Mouse (Mus musculus) MEL (cell line): ENCODE measurements around the gene Nr2f2. TPM values are rescaled to one million over a fixed set of nuclear protein-coding genes. Genes with fewer than 3 reads are reported as not detected.

Source experiments
- DNase-seq: peaks from one replicate; pipeline ENCODE4 v3.0.0; 2011; ENCODE audit warnings: low read depth, low spot score
- H3K27ac ChIP-seq: 2 replicates; pipeline ENCODE4 v1.5.1; 2012; ENCODE audit warnings: low read depth, mild to moderate bottlenecking, control low read depth, low read length, moderate library complexity; ENCODE audit not compliant: control insufficient read depth
- H3K27me3 ChIP-seq, 2 experiments: fragments of 150-350 bp in 1 of 2; sonication (generic) in 1 of 2; 2 replicates each; pipeline ENCODE4 v1.6.1; 2012; ENCODE audit warnings: low read length in 2 of 2, mild to moderate bottlenecking in 2 of 2, improper control_type of control experiment in 1 of 2, moderate library complexity in 1 of 2; ENCODE audit not compliant: insufficient read depth in 2 of 2, control insufficient read depth in 1 of 2
- H3K36me3 ChIP-seq, 2 experiments: 2 replicates each; pipeline ENCODE4 v1.6.1; 2012 to 2014; ENCODE audit warnings: low read length in 2 of 2, improper control_type of control experiment in 1 of 2, inconsistent platforms in 1 of 2, mild to moderate bottlenecking in 1 of 2; ENCODE audit not compliant: insufficient read depth in 2 of 2, control insufficient read depth in 1 of 2
- H3K4me1 ChIP-seq, 2 experiments: fragments of 150-350 bp in 1 of 2; sonication (generic) in 1 of 2; 2 replicates each; pipeline ENCODE4 v1.6.1; 2012; ENCODE audit warnings: low read length in 2 of 2, improper control_type of control experiment in 1 of 2, mild to moderate bottlenecking in 1 of 2; ENCODE audit not compliant: insufficient read depth in 2 of 2, control insufficient read depth in 1 of 2
- H3K4me3 ChIP-seq, 2 experiments: fragments of 150-350 bp in 1 of 2; sonication (generic) in 1 of 2; 2 replicates each; pipeline ENCODE4 v1.5.1; 2012; ENCODE audit warnings: low read depth in 2 of 2, low read length in 2 of 2, mild to moderate bottlenecking in 2 of 2, moderate library complexity in 2 of 2, control low read depth in 1 of 2, improper control_type of control experiment in 1 of 2; ENCODE audit not compliant: control insufficient read depth in 1 of 2, insufficient read depth in 1 of 2
- H3K79me2 ChIP-seq: 2 replicates; pipeline ENCODE4 v1.6.1; 2012; ENCODE audit warnings: mild to moderate bottlenecking, low read length, moderate library complexity; ENCODE audit not compliant: control insufficient read depth, poor library complexity, insufficient read depth
- H3K9ac ChIP-seq: 2 replicates; pipeline ENCODE4 v1.6.1; 2012; ENCODE audit warnings: low read depth, mild to moderate bottlenecking, control low read depth, low read length, moderate library complexity; ENCODE audit not compliant: control insufficient read depth, poor library complexity, severe bottlenecking
- H3K9me3 ChIP-seq: fragments of 150-350 bp; sonication (generic); replicated peaks from 2 replicates; pipeline ENCODE4 v1.6.1; 2012; ENCODE audit warnings: mild to moderate bottlenecking, low read length, improper control_type of control experiment, moderate library complexity; ENCODE audit not compliant: insufficient read depth
- CHD2 ChIP-seq: IDR thresholded peaks from 2 replicates; pipeline ENCODE4 v1.6.1; 2011; ENCODE audit warnings: low read length, improper control_type of control experiment
- CTCF ChIP-seq, 3 experiments: IDR thresholded peaks in 2 of 3; conservative IDR thresholded peaks in 1 of 3; 2 replicates each; pipeline ENCODE4 v1.5.1; 2011 to 2012; ENCODE audit warnings: low read length in 3 of 3, low read depth in 2 of 3, mild to moderate bottlenecking in 2 of 3, improper control_type of control experiment in 1 of 3, inconsistent platforms in 1 of 3, mixed read lengths in 1 of 3, moderate library complexity in 1 of 3; ENCODE audit not compliant: control insufficient read depth in 1 of 3, insufficient read depth in 1 of 3, poor library complexity in 1 of 3, severe bottlenecking in 1 of 3
- ETS1 ChIP-seq: IDR thresholded peaks from 2 replicates; pipeline ENCODE4 v1.6.1; 2012; ENCODE audit warnings: low read depth, mild to moderate bottlenecking, inconsistent platforms, low read length, improper control_type of control experiment, moderate library complexity
- MAFK ChIP-seq: IDR thresholded peaks from 2 replicates; pipeline ENCODE4 v1.6.1; 2011; ENCODE audit warnings: low read depth, mild to moderate bottlenecking, low read length, improper control_type of control experiment, borderline replicate concordance
- MAX ChIP-seq: IDR thresholded peaks from 2 replicates; pipeline ENCODE4 v1.6.1; 2011; ENCODE audit warnings: low read length, improper control_type of control experiment
- MEF2A ChIP-seq: IDR thresholded peaks from 2 replicates; pipeline ENCODE4 v1.6.1; 2014; ENCODE audit warnings: low read depth, mild to moderate bottlenecking, inconsistent platforms, low read length, improper control_type of control experiment; ENCODE audit not compliant: poor library complexity, insufficient replicate concordance, severe bottlenecking; ENCODE audit errors: extremely low read depth
- MXI1 ChIP-seq: IDR thresholded peaks from 2 replicates; pipeline ENCODE4 v1.6.1; 2011; ENCODE audit warnings: mild to moderate bottlenecking, low read depth, low read length, improper control_type of control experiment
- MYC ChIP-seq: IDR thresholded peaks from 2 replicates; pipeline ENCODE4 v1.6.1; 2011; ENCODE audit warnings: low read depth, mild to moderate bottlenecking, low read length, improper control_type of control experiment, moderate library complexity
- POLR2A ChIP-seq, 2 experiments: IDR thresholded peaks; 2 replicates each; pipeline ENCODE4 v1.6.1; 2011 to 2012; ENCODE audit warnings: low read length in 2 of 2, mild to moderate bottlenecking in 2 of 2, control low read depth in 1 of 2, improper control_type of control experiment in 1 of 2, low read depth in 1 of 2, moderate library complexity in 1 of 2; ENCODE audit not compliant: control insufficient read depth in 1 of 2, insufficient read depth in 1 of 2, poor library complexity in 1 of 2
- POLR2AphosphoS5 ChIP-seq: IDR thresholded peaks from 2 replicates; pipeline ENCODE4 v1.6.1; 2012; ENCODE audit warnings: low read depth, borderline replicate concordance, mild to moderate bottlenecking, inconsistent platforms, low read length, moderate library complexity, mixed read lengths
- RCOR1 ChIP-seq: IDR thresholded peaks from 2 replicates; pipeline ENCODE4 v1.6.1; 2012; ENCODE audit warnings: low read depth, mild to moderate bottlenecking, inconsistent platforms, low read length, improper control_type of control experiment
- SIN3A ChIP-seq: IDR thresholded peaks from 2 replicates; pipeline ENCODE4 v1.6.1; 2012; ENCODE audit warnings: low read length, improper control_type of control experiment, inconsistent platforms
- TCF12 ChIP-seq: IDR thresholded peaks from 2 replicates; pipeline ENCODE4 v1.6.1; 2014; ENCODE audit warnings: low read depth, mild to moderate bottlenecking, inconsistent platforms, low read length, improper control_type of control experiment, moderate library complexity
- UBTF ChIP-seq: IDR thresholded peaks from 2 replicates; pipeline ENCODE4 v1.6.1; 2012; ENCODE audit warnings: low read depth, mild to moderate bottlenecking, inconsistent platforms, low read length, improper control_type of control experiment, moderate library complexity, borderline replicate concordance; ENCODE audit not compliant: insufficient read depth
- USF2 ChIP-seq, 2 experiments: IDR thresholded peaks; 2 replicates each; pipeline ENCODE4 v1.6.1; 2011 to 2012; ENCODE audit warnings: improper control_type of control experiment in 2 of 2, low read length in 2 of 2, borderline replicate concordance in 1 of 2, inconsistent platforms in 1 of 2, low read depth in 1 of 2, mild to moderate bottlenecking in 1 of 2; ENCODE audit not compliant: insufficient read depth in 1 of 2
- ZC3H11A ChIP-seq: IDR thresholded peaks from 2 replicates; pipeline ENCODE4 v1.6.1; 2012; ENCODE audit warnings: low read depth, mild to moderate bottlenecking, inconsistent platforms, low read length, improper control_type of control experiment
- ZNF384 ChIP-seq: IDR thresholded peaks from 2 replicates; pipeline ENCODE4 v1.6.1; 2012; ENCODE audit warnings: low read depth, mild to moderate bottlenecking, inconsistent platforms, low read length, improper control_type of control experiment
- polyA plus RNA-seq, 2 experiments: library from polyadenylated mRNA; stranded (reverse) in 1 of 2; unstranded in 1 of 2; fragments of >175 nt in 1 of 2; fragments of >200 nt in 1 of 2; gene quantifications; 2 replicates each; pipeline versions ENCODE4 v1.2.1 to v1.2.4; 2012; ENCODE audit warnings: low replicate concordance in 2 of 2, low read depth in 1 of 2; ENCODE audit not compliant: insufficient read length in 2 of 2, insufficient read depth in 1 of 2, missing spikeins in 1 of 2
- total RNA-seq: library from RNA; depleted of rRNA; stranded (reverse); fragments of 300-350 nt; gene quantifications from 2 replicates; pipeline ENCODE4 v1.2.3, GENCODE M21; 2012

Gene Nr2f2
- total and polyA plus RNA-seq, 3 experiments: not detected

DNA sequence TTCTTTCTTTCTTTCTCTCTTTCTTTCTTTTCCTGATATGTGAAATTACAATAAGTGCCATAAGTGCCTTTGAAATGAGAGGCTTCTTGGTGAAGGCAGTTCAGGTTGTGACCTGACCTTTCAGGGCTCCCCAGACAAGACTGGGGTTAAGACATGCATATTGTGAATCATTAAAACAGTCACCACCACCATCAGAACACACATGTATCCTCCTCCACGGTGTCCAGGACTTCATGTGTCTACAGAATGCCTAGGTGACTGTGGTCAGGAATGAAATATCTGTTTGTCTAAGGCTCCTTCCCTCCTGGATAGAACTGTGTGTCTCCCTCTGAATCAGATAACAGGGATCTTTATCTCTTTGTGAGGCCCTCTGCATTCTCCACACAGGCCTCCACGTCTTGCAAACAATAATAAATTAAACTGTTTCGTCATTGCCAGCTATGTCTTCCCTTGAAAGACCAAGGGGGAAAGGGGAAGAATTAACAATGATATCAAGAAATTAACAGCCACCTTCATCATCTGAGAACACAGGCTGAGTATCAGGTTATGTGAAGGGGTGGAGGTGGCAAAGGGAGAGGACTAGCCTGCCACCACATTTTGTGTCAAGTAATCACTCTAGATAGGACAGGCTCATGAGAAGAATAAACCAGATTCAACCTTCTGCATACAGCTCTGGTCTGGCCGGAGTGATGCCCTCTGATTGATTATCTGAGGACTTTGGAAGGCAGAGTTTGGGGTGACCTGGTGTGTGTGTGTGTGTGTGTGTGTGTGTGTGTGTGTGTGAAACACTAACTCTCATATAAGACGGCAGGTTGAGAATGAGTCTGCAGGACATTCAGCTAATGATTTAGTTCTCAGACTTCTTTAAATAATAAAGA is 10.6 kb downstream of the Nr2f2 start:
- no peaks in the 10 kb centered on the region for H3K27me3 ChIP-seq
- no peak overlapping the region for H3K9ac ChIP-seq
- no peak for TF ChIP-seq CHD2
- TF ChIP-seq POLR2AphosphoS5: no peak
- no peak for TF ChIP-seq MEF2A
- no peak for TF ChIP-seq CTCF (IDR thresholded peaks at IDR 0.05 in 2 of 3, conservative IDR thresholded peaks at IDR 0.05 in 1 of 3; ENCODE audit: control insufficient read depth in 1 of 3, insufficient read depth in 1 of 3, low read depth in 2 of 3, low read length in 3 of 3, poor library complexity in 1 of 3, severe bottlenecking in 1 of 3)
- no peak for TF ChIP-seq UBTF
- no peak for TF ChIP-seq ZNF384
- TF ChIP-seq USF2 (IDR thresholded peaks at IDR 0.05; ENCODE audit: borderline replicate concordance in 1 of 2, insufficient read depth in 1 of 2, low read depth in 1 of 2, low read length in 2 of 2): no peak
- no peak for TF ChIP-seq MAFK
- TF ChIP-seq MAX: no peak
- no peak for TF ChIP-seq MXI1
- TF ChIP-seq MYC: no peak
- TF ChIP-seq ETS1: no peak
- no peak for DNase-seq
- H3K27ac ChIP-seq: no peak overlapping the region
- H3K79me2 ChIP-seq: no peaks in the 10 kb centered on the region
- H3K36me3 ChIP-seq: no peaks in the 10 kb centered on the region
- H3K4me3 ChIP-seq: no peak overlapping the region
- H3K4me1 ChIP-seq: no peaks in the 10 kb centered on the region
- no peaks in the 10 kb centered on the region for H3K9me3 ChIP-seq

GRCm38 (mm10) chr7:70355357-70355620 is 11.2 kb downstream of the Nr2f2 start:
- no peak for DNase-seq
- no peaks in the 10 kb centered on the region for H3K9me3 ChIP-seq
- H3K36me3 ChIP-seq: no peaks in the 10 kb centered on the region
- H3K9ac ChIP-seq: no peak overlapping the region
- no peak overlapping the region for H3K4me3 ChIP-seq
- H3K79me2 ChIP-seq: no peaks in the 10 kb centered on the region
- no peaks in the 10 kb centered on the region for H3K27me3 ChIP-seq
- no peaks in the 10 kb centered on the region for H3K4me1 ChIP-seq
- H3K27ac ChIP-seq: no peak overlapping the region
- TF ChIP-seq TCF12: no peak
- TF ChIP-seq POLR2A (IDR thresholded peaks at IDR 0.05; ENCODE audit: control insufficient read depth in 1 of 2, insufficient read depth in 1 of 2, low read depth in 1 of 2, low read length in 2 of 2, poor library complexity in 1 of 2): no peak
- no peak for TF ChIP-seq MXI1
- no peak for TF ChIP-seq POLR2AphosphoS5
- TF ChIP-seq SIN3A: no peak
- no peak for TF ChIP-seq ZC3H11A
- no peak for TF ChIP-seq RCOR1
